Mouse (Mus musculus) bone marrow, adult 2 months (tissue): ENCODE results near the gene Sema3b. TPM values are rescaled to one million over a fixed set of nuclear protein-coding genes. Genes with fewer than 3 reads are reported as not detected.

Experiments used
- H3K27ac ChIP-seq: fragments of 200-500 bp; 2 replicates; pipeline ENCODE4 v1.5.1; 2012; ENCODE audit warnings: low read depth, mild to moderate bottlenecking, control low read depth, inconsistent platforms, low read length; ENCODE audit not compliant: control insufficient read depth, poor library complexity, insufficient read depth
- H3K4me1 ChIP-seq: fragments of 200-500 bp; 2 replicates; pipeline ENCODE4 v1.6.1; 2011; ENCODE audit warnings: low read length; ENCODE audit not compliant: control insufficient read depth, insufficient read depth
- H3K4me3 ChIP-seq: fragments of 200-500 bp; replicated peaks from 2 replicates; pipeline ENCODE3; 2011; ENCODE audit warnings: mild to moderate bottlenecking, low read depth, low read length, control low read depth; ENCODE audit not compliant: control insufficient read depth
- CTCF ChIP-seq: fragments of 200-500 bp; IDR thresholded peaks from 2 replicates; pipeline ENCODE4 v1.5.1; 2011; ENCODE audit warnings: low read length, control low read depth; ENCODE audit not compliant: control insufficient read depth, insufficient read depth
- POLR2A ChIP-seq: fragments of 200-500 bp; IDR thresholded peaks from 2 replicates; pipeline ENCODE4 v1.6.1; 2011; ENCODE audit warnings: low read depth, mild to moderate bottlenecking, control low read depth, low read length, borderline replicate concordance; ENCODE audit not compliant: control insufficient read depth
- WGBS: fragments of 180-500 bp; shearing (Covaris S2); methylation state at CpG from one replicate; pipeline ENCODE4 v1.1.7; 2018; 5-methylcytosine and 5-hydroxymethylcytosine counted together
- polyA plus RNA-seq: library from polyadenylated mRNA; stranded (reverse); fragments of >200 nt; gene quantifications from 2 replicates; pipeline ENCODE4 v1.2.4, GENCODE M21; 2011; ENCODE audit warnings: low replicate concordance; ENCODE audit not compliant: missing spikeins, insufficient read depth, insufficient read length

Gene Sema3b
- polyA plus RNA-seq, 1 experiment, result not detected

GRCm38 (mm10) chr9:107550491-107551116, 58.4 kb downstream of the Sema3b start:
- Histone ChIP-seq H3K4me3 (no peak overlapping the region), H3K27ac (no peak overlapping the region; the same call in 1 of the 2 replicates), H3K4me1 (peaks cover 13% of the 10 kb centered on the region; the same call in 1 of the 2 replicates)
- 60% methylated on average over 23 of the region's 23 CpGs for WGBS
- no peak for TF ChIP-seq CTCF
- TF ChIP-seq POLR2A, result no peak

- peaks cover 13% of the 10 kb centered on the region; the same call in 1 of the 2 replicates for H3K4me1 ChIP-seq
- WGBS, result 86% methylated on average over 20 of the region's 20 CpGs
Measured at GRCm38 (mm10) chr9:107549297-107550074, 59.5 kb downstream of the Sema3b start.

GRCm38 (mm10) chr9:107548820-107549219, 60.2 kb downstream of the Sema3b start:
- no peak overlapping the region for H3K4me3 ChIP-seq
- peaks cover 13% of the 10 kb centered on the region; the same call in 1 of the 2 replicates for H3K4me1 ChIP-seq
- 89% methylated on average over 10 of the region's 10 CpGs for WGBS
- no peak for TF ChIP-seq CTCF
- TF ChIP-seq POLR2A, result no peak
- H3K27ac ChIP-seq, result no peak overlapping the region

More at GRCm38 (mm10) chr9:107549297-107550074, 59.5 kb downstream of the Sema3b start:
- no peak overlapping the region for H3K4me3 ChIP-seq
- H3K27ac ChIP-seq, result no peak overlapping the region
- TF ChIP-seq POLR2A (no peak), CTCF (no peak)

- H3K4me1 ChIP-seq, result peaks cover 13% of the 10 kb centered on the region; the same call in 1 of the 2 replicates
- 69% methylated on average over 5 of the region's 5 CpGs for WGBS
Measured at GRCm38 (mm10) chr9:107547957-107548356, 61.1 kb downstream of the Sema3b start.

More at GRCm38 (mm10) chr9:107547957-107548356, 61.1 kb downstream of the Sema3b start:
- TF ChIP-seq CTCF (no peak), POLR2A (no peak)
- Histone ChIP-seq H3K4me3 (no peak overlapping the region), H3K27ac (no peak overlapping the region)

Other genes with a start within 250 kb of the Sema3b start
- gene Cacna2d2, start 209.6 kb downstream of the Sema3b start, polyA plus RNA-seq, result not detected in 2 replicates
- gene Tmem115, start 75.3 kb downstream of the Sema3b start, polyA plus RNA-seq, result 2.2 and 6.6 TPM in 2 replicates
- 6.0 and 10.3 TPM in 2 replicates for gene Cyb561d2, start 67.0 kb downstream of the Sema3b start, polyA plus RNA-seq
- 9.3 and 24.6 TPM in 2 replicates for gene Nprl2, start 67.0 kb downstream of the Sema3b start, polyA plus RNA-seq
- not detected in 2 replicates for gene Zmynd10, start 61.9 kb downstream of the Sema3b start, polyA plus RNA-seq
- gene Rassf1, start 57.7 kb downstream of the Sema3b start, polyA plus RNA-seq, result 31.3 and 32.3 TPM in 2 replicates
- gene Tusc2, start 46.0 kb downstream of the Sema3b start, polyA plus RNA-seq, result 15.0 and 22.1 TPM in 2 replicates
- 6.8 and 7.2 TPM in 2 replicates for gene Hyal2, start 41.3 kb downstream of the Sema3b start, polyA plus RNA-seq
- gene Hyal1, start 32.3 kb downstream of the Sema3b start, polyA plus RNA-seq, result 2.9 and 8.5 TPM in 2 replicates
- 14.9 and 34.9 TPM in 2 replicates for gene Naa80, start 30.3 kb downstream of the Sema3b start, polyA plus RNA-seq
- gene Hyal3, start 28.4 kb downstream of the Sema3b start, polyA plus RNA-seq, result 2.8 TPM in 1 of 2 replicates, not detected in the other
- 172 and 173 TPM in 2 replicates for gene Ifrd2, start 21.6 kb downstream of the Sema3b start, polyA plus RNA-seq
- 198 and 273 TPM in 2 replicates for gene Gnai2, start 26.1 kb upstream of the Sema3b start, polyA plus RNA-seq
- 1.8 and 4.7 TPM in 2 replicates for gene Slc38a3, start 60.3 kb upstream of the Sema3b start, polyA plus RNA-seq
- gene Gnat1, start 70.5 kb upstream of the Sema3b start, polyA plus RNA-seq, result not detected in 2 replicates
- gene Sema3f, start 101.2 kb upstream of the Sema3b start, polyA plus RNA-seq, result 3.6 and 5.0 TPM in 2 replicates
- gene Rbm5, start 161.8 kb upstream of the Sema3b start, polyA plus RNA-seq, result 97.6 and 118 TPM in 2 replicates